Mouse (Mus musculus): ENCODE data around the gene Ddx47.

DNA sequence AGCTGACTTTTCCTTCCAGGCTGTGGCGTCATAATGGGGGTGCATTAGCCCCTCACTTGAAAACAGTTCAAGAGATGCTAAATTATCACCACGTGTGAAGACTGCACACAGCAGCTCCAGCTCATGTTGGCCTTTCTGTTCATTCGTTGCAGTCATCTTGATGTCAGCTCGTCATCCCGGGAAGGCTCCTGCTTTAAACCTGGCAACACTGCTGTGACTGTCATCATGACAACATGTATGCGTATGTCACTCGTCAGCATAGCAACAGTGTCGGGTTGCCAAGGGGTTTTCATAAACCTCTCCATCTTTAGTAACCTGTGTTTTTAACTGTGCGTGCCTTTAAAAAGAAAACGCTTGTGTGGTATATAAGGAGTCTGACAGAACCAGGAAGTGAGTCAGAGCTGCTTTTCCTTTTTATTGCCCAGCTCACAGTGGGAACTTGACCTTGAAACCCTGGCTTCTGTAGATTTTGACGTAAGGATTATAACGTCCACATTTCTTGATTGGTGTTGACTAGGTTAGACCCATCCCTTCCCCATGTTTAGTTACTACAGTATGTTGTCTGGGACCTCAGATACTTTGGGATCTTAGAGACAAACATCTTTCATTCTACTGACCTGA lies 17.3 kb upstream of the Ddx47 start:
- TF ChIP-seq CTCF (IDR thresholded peaks at IDR 0.05; ENCODE audit: low read depth, low read length) (no peak), POLR2AphosphoS5 (IDR thresholded peaks at IDR 0.05; ENCODE audit: insufficient replicate concordance, low read depth, low read length) (no peak), GATA1 (IDR thresholded peaks at IDR 0.05; ENCODE audit: borderline replicate concordance, low read length) (no peak)

Data from G1E (cell line).